Mouse (Mus musculus) kidney, adult 10 weeks (tissue): ENCODE measurements around the gene Hs3st3b1. TPM values are rescaled to one million over a fixed set of nuclear protein-coding genes. Genes with fewer than 3 reads are reported as not detected.

Experiments
- polyA plus RNA-seq: library from polyadenylated mRNA; stranded (reverse); fragments of 350-450 nt; fragmentation: Illumina TruSeq; extraction: RNeasy Lipid Tissue Mini Kit (QIAGEN cat#74804); gene quantifications from one replicate; pipeline ENCODE4 v1.2.3, GENCODE M21; 2014; ENCODE audit warnings: low read depth, low replicate concordance

The Hs3st3b1 gene
- 7.9 TPM for polyA plus RNA-seq

DNA sequence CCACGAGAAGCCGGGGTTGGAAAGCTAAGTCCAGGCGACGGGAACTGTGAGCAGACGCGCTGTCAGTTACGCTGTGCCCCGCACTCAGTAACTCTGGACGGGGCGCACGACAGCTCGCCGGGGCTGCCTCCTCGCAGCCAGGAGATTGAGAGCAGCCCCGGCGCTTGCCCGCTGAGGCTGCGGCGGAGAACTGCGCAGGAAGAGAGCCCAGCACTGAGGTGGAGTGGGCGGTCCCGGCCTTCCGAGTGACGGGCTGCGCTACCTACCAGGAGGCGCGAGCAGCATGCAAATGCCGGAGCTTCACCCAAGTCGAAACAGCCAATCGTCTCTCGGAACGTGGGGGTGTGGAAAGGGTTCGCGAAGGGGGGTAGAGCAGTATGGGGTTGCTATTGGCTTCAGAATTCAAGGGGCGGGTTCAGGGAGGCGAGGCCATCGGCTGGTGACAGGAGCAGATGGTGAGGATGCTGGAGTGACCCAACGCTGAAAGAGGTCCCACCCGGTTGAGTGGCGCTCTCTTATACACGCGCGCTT is at the start of gene Hs3st3b1:
Gene Hs3st3b1, minus strand, starts transcription at position 200 of the 531 bp plus-strand sequence.

Other genes with a start within 250 kb of the Hs3st3b1 start
- 1.9 TPM for gene Cox10, start 157.2 kb upstream of the Hs3st3b1 start, polyA plus RNA-seq